ENCODE assay signal across 8 mouse cellular contexts in genomic region chr7:101905561-101906286, GRCm38 (mm10). TPM values are rescaled to one million over a fixed set of nuclear protein-coding genes. Genes with fewer than 3 reads are reported as not detected.
DNase-seq lines count a peak whose midpoint lies in the region; ATAC-seq and TF ChIP-seq lines count a peak whose summit lies in the region.

Gene Lamtor1 (plus strand): TSS chr7:101905904.

- DNase-seq in c-Kit-positive CD71-positive TER-119-positive erythroid progenitor cells, embryonic 14.5 days (ENCODE audit: low spot score), result peak; percentile 99
- peak; percentile 100 for DNase-seq in heart, postnatal 0 days (ENCODE audit: low spot score)
- DNase-seq in kidney, postnatal 4 days, result peak; percentile 99 to 100

- H3K4me2 ChIP-seq in forebrain, embryonic 12.5 days, result peak within 1 kb of the TSS; percentile 69
- H3K4me2 ChIP-seq in heart, postnatal 0 days (ENCODE audit: low read depth, low read length), result peak within 1 kb of the TSS; percentile 63
- H3K4me2 ChIP-seq in liver, embryonic 16.5 days (ENCODE audit: low read depth, low read length), result peak within 1 kb of the TSS; percentile 83
- peak within 1 kb of the TSS; percentile 75 for H3K4me2 ChIP-seq in neural tube, embryonic 13.5 days

- peak within 1 kb of the TSS; percentile 96 for H3K27ac ChIP-seq in forebrain, embryonic 12.5 days
- H3K27ac ChIP-seq in heart, postnatal 0 days (ENCODE audit: low read depth), result peak within 1 kb of the TSS; percentile 95
- H3K27ac ChIP-seq in liver, embryonic 16.5 days (ENCODE audit: low read length), result peak within 1 kb of the TSS; percentile 97
- H3K27ac ChIP-seq in neural tube, embryonic 13.5 days (replicated peaks), result peak within 1 kb of the TSS; percentile 97
- H3K27ac ChIP-seq in testis, adult 2 months (ENCODE audit: control insufficient read depth, insufficient read depth, low read depth, low read length), result peak within 1 kb of the TSS; percentile 98

- 0 out of 2 replicates have a peak, but pooled peaks cover 5% of the 10 kb centered on the region for H3K9me3 ChIP-seq in E14TG2a.4 (ENCODE audit: low read length)
- H3K9me3 ChIP-seq in forebrain, embryonic 12.5 days, result no peaks in the 10 kb centered on the region
- H3K9me3 ChIP-seq in heart, postnatal 0 days (replicated peaks; ENCODE audit: control insufficient read depth, low read length), result no peaks in the 10 kb centered on the region
- H3K9me3 ChIP-seq in liver, embryonic 16.5 days (replicated peaks; ENCODE audit: control insufficient read depth, low read length), result no peaks in the 10 kb centered on the region
- H3K9me3 ChIP-seq in neural tube, embryonic 13.5 days, result no peaks in the 10 kb centered on the region

- no peak for TF ChIP-seq CTCF in E14TG2a.4 (conservative IDR thresholded peaks at IDR 0.05; ENCODE audit: low read length)
- no peak for TF ChIP-seq CTCF in heart, postnatal 0 days (IDR thresholded peaks at IDR 0.05; ENCODE audit: low read depth)
- TF ChIP-seq CTCF in testis, adult 2 months (IDR thresholded peaks at IDR 0.05; ENCODE audit: control insufficient read depth, insufficient read depth, insufficient replicate concordance, low read depth, low read length), result no peak

- peak; percentile 98 for ATAC-seq in forebrain, embryonic 12.5 days (ENCODE audit: low FRiP score)
- ATAC-seq in heart, postnatal 0 days (ENCODE audit: insufficient read depth, low read depth), result peak; percentile 97
- peak; percentile 97 for ATAC-seq in liver, embryonic 16.5 days (ENCODE audit: low read depth)
- peak; percentile 97 for ATAC-seq in neural tube, embryonic 13.5 days (ENCODE audit: low read depth)

- H3K27me3 ChIP-seq in E14TG2a.4 (ENCODE audit: insufficient read depth, low read length), result no peaks in the 10 kb centered on the region
- H3K27me3 ChIP-seq in forebrain, embryonic 12.5 days, result no peaks in the 10 kb centered on the region
- H3K27me3 ChIP-seq in heart, postnatal 0 days (ENCODE audit: control insufficient read depth, insufficient read depth, low read length), result no peaks in the 10 kb centered on the region
- H3K27me3 ChIP-seq in liver, embryonic 16.5 days (ENCODE audit: control insufficient read depth, insufficient read depth, low read depth, low read length), result no peaks in the 10 kb centered on the region
- no peaks in the 10 kb centered on the region for H3K27me3 ChIP-seq in neural tube, embryonic 13.5 days
- no peaks in the 10 kb centered on the region for H3K27me3 ChIP-seq in testis, adult 2 months (ENCODE audit: control insufficient read depth, insufficient read depth, low read length)

- H3K36me3 ChIP-seq in E14TG2a.4 (ENCODE audit: insufficient read depth, low read length), result peaks cover 59% of the 10 kb centered on the region
- H3K36me3 ChIP-seq in forebrain, embryonic 12.5 days (replicated peaks), result peaks cover 21% of the 10 kb centered on the region
- H3K36me3 ChIP-seq in heart, postnatal 0 days (replicated peaks; ENCODE audit: control insufficient read depth, insufficient read depth, low read length), result peaks cover 12% of the 10 kb centered on the region
- peaks cover 8% of the 10 kb centered on the region for H3K36me3 ChIP-seq in liver, embryonic 16.5 days (ENCODE audit: control insufficient read depth, insufficient read depth)
- peaks cover 35% of the 10 kb centered on the region for H3K36me3 ChIP-seq in neural tube, embryonic 13.5 days
- H3K36me3 ChIP-seq in testis, adult 2 months (ENCODE audit: control insufficient read depth, insufficient read depth, low read length), result no peaks in the 10 kb centered on the region; the same call in 1 of the 2 replicates

- H3K4me1 ChIP-seq in E14TG2a.4 (replicated peaks; ENCODE audit: low read depth, low read length), result peaks cover 61% of the 10 kb centered on the region
- H3K4me1 ChIP-seq in forebrain, embryonic 12.5 days, result peaks cover 27% of the 10 kb centered on the region
- H3K4me1 ChIP-seq in heart, postnatal 0 days (ENCODE audit: control insufficient read depth, insufficient read depth), result peaks cover 4% of the 10 kb centered on the region; the same call in 1 of the 2 replicates
- H3K4me1 ChIP-seq in liver, embryonic 16.5 days (ENCODE audit: control insufficient read depth, low read depth, low read length), result peaks cover 28% of the 10 kb centered on the region
- H3K4me1 ChIP-seq in neural tube, embryonic 13.5 days (replicated peaks), result peaks cover 33% of the 10 kb centered on the region
- H3K4me1 ChIP-seq in testis, adult 2 months (ENCODE audit: control insufficient read depth, insufficient read depth, low read length), result no peaks in the 10 kb centered on the region

- peak within 1 kb of the TSS; percentile 83 for H3K9ac ChIP-seq in forebrain, embryonic 12.5 days
- peak within 1 kb of the TSS; percentile 73 for H3K9ac ChIP-seq in heart, postnatal 0 days (replicated peaks; ENCODE audit: low read depth, low read length)
- H3K9ac ChIP-seq in liver, embryonic 16.5 days (ENCODE audit: low read depth, low read length), result peak within 1 kb of the TSS; percentile 92
- peak within 1 kb of the TSS; percentile 91 for H3K9ac ChIP-seq in neural tube, embryonic 13.5 days

- TF ChIP-seq EP300 in heart, postnatal 0 days (IDR thresholded peaks at IDR 0.05; ENCODE audit: low read depth), result peak; percentile 93; the same call in 1 of the 2 replicates

- WGBS in forebrain, embryonic 12.5 days, result under 1% methylated on average over 53 of the region's 61 CpGs
- under 1% methylated on average over 61 of the region's 61 CpGs for whole genome bisulfite sequencing in heart, postnatal 0 days
- WGBS in liver, embryonic 16.5 days (ENCODE audit: insufficient replicate concordance), result under 1% methylated on average over 61 of the region's 61 CpGs
- WGBS in neural tube, embryonic 13.5 days, result under 1% methylated on average over 60 of the region's 61 CpGs

- H3K4me3 ChIP-seq in E14TG2a.4 (replicated peaks; ENCODE audit: low read length), result peak within 1 kb of the TSS; percentile 92
- peak within 1 kb of the TSS; percentile 78 for H3K4me3 ChIP-seq in forebrain, embryonic 12.5 days (replicated peaks)
- peak within 1 kb of the TSS; percentile 78 for H3K4me3 ChIP-seq in heart, postnatal 0 days (ENCODE audit: low read depth, low read length)
- peak within 1 kb of the TSS; percentile 92 for H3K4me3 ChIP-seq in liver, embryonic 16.5 days (ENCODE audit: low read depth, low read length)
- H3K4me3 ChIP-seq in neural tube, embryonic 13.5 days, result peak within 1 kb of the TSS; percentile 85
- peak within 1 kb of the TSS; percentile 100 for H3K4me3 ChIP-seq in testis, adult 2 months (ENCODE audit: control insufficient read depth, low read depth, low read length)

- TF ChIP-seq POLR2A in testis, adult 2 months (IDR thresholded peaks at IDR 0.05; ENCODE audit: control insufficient read depth, low read depth, low read length), result peak; percentile 85

RNA-seq across cellular contexts. Expression of gene Lamtor1, which starts in this region (rescaled TPM):
- 129 and 134 TPM in 2 replicates for polyA plus RNA-seq in forebrain, embryonic 12.5 days (2016; fragmentation: Nextera tagmentation; extraction: Ambion mirVana)
- 126 and 174 TPM in 2 replicates for total RNA-seq in heart, postnatal 0 days (2014; rRNA removed; ENCODE audit: low replicate concordance)
- polyA plus RNA-seq in heart, postnatal 0 days (2015; fragmentation: Nextera tagmentation; extraction: Ambion mirVana), result 149 and 159 TPM in 2 replicates
- 63.7 TPM in 2 replicates for polyA plus RNA-seq in liver, embryonic 16.5 days (2015; fragmentation: Nextera tagmentation; extraction: Ambion mirVana)
- polyA plus RNA-seq in neural tube, embryonic 13.5 days (2015; fragmentation: Nextera tagmentation; extraction: Ambion mirVana), result 134 and 139 TPM in 2 replicates
- polyA plus RNA-seq in testis, adult 2 months (2012; rRNA removed), result 52.2 and 53.8 TPM in 2 replicates

Comparison
In these comparisons a context has a peak if more than half of its experiments do, and no peak if none do; other contexts are left out.
1. Peak in every context shown above with its lines: DNase-seq, ATAC-seq, H3K4me3 ChIP-seq and H3K27ac ChIP-seq.